Mouse (Mus musculus) brain, embryonic 14.5 days (tissue): Measurements from ENCODE around the gene Pim1.

Source experiments
- CTCF ChIP-seq: fragments of 200-500 bp; IDR thresholded peaks from 2 replicates; pipeline ENCODE4 v1.5.1; 2012; ENCODE audit warnings: inconsistent platforms, mild to moderate bottlenecking, moderate library complexity, borderline replicate concordance; ENCODE audit not compliant: insufficient read depth, insufficient read length; ENCODE audit errors: extremely low read depth
- POLR2A ChIP-seq: fragments of 200-500 bp; IDR thresholded peaks from 2 replicates; pipeline ENCODE4 v1.6.1; 2012; ENCODE audit warnings: mild to moderate bottlenecking, inconsistent platforms, borderline replicate concordance; ENCODE audit not compliant: poor library complexity, insufficient read depth, insufficient read length, severe bottlenecking; ENCODE audit errors: extremely low read depth

DNA sequence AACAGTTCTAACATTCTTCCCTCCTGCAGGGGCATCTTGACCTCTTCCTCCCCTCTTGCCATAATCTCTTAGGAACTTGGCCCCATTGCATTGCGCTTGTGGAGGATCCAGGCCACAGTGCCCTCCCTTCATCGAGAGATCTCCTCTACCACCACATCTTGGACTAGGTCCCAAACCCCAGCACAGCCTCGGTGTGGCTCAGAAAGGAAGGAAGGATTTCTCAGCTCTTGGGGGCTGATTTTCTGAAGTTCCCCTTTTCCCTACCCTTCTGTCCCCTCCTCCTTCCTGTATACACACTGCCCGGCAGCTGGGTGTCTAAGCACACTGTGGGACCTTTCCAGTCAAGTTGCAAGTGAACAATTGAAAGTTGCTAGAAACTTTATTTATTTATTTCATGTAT is 7.5 kb downstream of the Pim1 start:
- TF ChIP-seq CTCF (no peak), POLR2A (no peak)
